Mouse (Mus musculus) adipocyte (in vitro differentiated cells): Measurements from ENCODE around the gene Nsg2.

Experiments used
- DNase-seq: peaks from one replicate; pipeline ENCODE4 v3.0.0-alpha.2; 2016; ENCODE audit warnings: low spot score

The Nsg2 gene

GRCm38 (mm10) chr11:32083462-32083861 is 83.2 kb downstream of the Nsg2 start:
- no peak for DNase-seq

DNA sequence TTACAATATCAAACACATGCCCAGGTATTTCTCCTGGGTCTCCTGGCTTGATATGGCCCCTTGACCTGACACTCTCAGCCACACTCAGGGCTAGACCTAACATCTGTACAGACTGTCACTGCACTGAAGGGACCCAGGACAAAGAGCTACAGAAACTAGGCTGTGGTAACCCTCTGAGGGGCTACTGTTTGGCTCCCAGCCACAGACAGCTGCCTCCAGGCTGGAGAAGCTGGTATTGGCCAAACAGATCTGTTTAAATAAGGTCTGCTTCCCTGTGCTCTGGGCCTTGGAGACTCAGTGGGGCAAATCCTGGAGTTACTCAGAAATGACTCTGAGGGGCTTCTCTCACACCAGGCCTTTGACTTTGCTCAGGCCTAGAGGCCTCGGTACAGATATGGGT is 86.3 kb downstream of the Nsg2 start:
- DNase-seq: no peak

DNA sequence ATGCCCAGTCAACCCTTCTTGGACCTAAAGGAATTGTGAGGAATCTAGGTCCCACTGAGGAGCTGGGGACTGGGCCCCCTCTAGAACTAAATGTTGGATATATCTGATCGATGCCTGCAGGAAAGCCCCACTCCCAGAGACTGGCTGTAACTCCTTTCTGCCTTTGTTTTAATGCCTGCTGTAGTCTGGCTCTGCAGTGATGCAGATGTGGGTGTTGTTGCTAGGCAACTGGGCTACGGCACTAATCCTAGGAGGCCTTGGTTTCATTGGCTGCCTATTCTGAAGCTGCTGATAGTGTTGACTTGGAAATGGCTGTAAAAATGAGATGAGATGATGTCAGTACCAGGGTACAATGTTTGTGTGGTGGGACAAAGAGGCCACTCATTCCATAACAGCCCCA is 87.1 kb downstream of the Nsg2 start:
- DNase-seq: no peak

GRCm38 (mm10) chr11:32087779-32088442 is 87.6 kb downstream of the Nsg2 start:
- DNase-seq: no peak

GRCm38 (mm10) chr11:32095793-32096192 is 95.5 kb downstream of the Nsg2 start:
- no peak for DNase-seq

DNA sequence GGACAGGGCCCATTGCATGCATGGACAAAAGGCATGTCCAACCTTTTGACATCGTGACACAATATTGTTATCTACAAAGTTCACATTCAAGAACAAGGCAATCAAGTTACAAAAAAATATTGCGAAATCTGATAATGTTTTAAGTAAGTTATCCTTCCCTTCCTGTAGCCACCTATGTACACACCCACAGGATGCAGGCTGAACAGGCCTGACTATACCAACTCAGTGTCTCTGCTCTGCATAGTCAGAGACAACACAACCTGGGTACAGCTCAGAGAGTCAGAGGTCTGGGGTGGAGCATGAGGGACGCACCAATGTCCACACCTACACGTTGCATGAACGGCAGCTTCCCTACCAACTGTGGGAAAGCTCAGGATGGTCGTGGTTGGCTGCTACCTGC is 96.1 kb downstream of the Nsg2 start:
- no peak for DNase-seq

DNA sequence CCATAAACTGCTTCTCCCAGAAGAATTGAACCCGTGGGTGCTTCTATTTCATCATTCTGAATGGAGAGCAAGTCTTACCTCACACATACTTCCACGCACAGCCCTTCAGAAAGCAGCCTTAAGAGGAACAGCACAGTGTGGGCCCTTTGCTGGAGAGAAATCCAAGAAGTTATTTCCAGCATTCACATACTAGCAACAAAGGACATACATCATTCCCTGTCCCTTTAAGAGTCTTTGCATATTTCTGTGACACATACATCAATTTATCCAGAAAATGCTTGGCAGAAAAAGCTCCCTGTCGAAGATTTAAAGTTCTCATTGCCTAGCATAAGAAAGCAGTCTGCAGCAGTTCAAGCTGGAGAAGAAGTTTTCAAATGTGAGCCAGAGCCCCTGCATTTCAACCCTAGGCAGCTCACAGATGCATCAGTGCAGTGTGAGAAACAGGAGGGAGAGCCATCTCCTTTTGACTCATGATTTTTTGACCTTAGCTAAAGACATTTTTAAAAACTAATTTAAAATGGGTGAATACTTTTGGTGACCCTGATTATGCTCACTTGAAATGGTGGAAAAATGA is 100.9 kb downstream of the Nsg2 start:
- DNase-seq: no peak

GRCm38 (mm10) chr11:32102976-32103375 is 102.7 kb downstream of the Nsg2 start:
- no peak for DNase-seq

DNA sequence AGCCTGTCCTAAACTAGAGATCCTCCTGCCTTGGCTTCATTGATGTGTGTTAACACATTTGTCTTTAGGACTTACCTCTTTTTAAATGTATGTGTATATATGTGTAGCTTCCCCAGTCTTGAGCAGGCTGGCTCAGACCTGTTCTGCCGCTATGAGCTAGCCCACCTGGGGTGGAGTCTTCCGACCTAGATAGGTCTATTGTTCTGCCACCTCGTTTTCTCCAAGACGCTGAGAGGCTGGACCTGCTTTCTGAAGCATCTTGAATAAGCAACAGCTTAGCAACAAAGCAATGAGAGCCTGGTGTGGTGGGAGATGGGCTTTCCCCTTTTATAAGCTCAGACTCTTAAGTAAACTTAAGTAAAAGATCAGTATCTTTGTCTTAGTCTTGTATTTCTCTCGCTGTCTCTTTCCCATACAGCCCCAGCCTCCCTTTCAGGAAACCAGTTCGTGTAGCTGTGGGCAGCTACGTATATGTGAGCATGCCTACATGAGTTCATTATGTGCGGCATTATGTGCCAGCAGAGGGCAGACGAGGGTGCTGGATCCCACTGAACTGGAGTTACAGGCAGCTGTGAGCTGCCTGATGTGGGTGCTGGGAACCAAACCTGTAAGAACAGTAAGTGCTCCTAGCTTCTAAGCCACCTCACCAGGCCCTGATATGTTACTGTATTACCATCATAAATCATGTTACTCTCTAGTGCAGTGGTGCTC is 104.3 kb downstream of the Nsg2 start:
- no peak for DNase-seq

DNA sequence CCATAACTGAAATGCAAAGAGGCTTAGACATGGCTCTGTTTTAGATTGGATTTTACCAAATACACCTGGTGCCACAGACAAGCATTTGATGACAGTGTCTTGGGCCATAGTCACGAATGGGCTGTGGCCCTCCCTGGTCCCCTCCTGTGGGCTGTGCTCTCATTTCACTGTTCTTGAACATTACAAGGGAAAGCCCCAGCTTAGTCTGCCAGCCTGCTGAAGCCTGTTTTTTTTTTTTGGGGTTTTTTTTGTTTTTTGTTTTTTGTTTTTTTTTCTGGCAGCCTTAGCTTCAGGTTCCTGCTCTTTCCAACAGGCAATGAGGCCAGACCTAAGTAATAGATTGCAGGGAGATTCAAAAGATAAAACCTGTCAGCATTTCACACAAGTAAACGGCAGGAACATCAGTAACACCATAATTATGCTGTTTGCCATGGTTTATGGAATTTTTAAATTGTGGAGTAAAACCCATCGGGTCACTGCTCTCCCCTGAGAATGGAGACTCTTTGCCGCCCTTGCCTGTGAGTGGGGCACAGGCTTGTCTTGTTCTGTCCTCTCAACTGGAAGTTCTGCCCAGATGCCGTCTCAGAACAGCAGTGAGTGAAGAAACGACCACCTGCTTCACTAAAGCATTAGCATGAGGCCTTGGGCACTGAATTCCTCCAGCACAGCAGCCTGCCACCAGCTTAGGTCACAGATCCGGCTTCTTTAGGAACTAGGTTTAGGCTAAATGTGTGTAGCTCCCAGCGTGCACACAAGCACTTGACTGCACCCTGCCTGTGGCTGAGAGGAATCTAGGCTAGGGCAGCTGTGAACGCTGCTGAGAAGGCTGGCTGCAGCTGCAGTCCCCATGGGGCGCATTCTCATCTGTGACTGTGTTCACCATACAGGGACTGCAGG is 105.7 kb downstream of the Nsg2 start:
- DNase-seq: no peak

DNA sequence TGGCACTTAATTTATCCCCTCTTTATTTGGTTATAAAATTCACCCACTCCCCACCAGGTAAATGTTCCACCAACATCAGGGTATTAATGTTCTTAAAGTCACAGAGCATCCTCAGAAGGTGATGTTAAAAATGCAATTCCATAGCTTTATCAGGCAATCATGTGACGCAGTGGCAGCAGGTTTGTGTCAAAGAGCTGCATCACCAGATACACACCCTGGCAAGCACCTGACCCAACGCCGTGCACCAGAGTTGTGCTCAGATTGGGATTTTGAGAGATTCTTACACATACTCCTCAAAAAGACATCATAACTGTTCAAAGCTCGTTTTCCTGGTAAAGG is 106.4 kb downstream of the Nsg2 start:
- DNase-seq: no peak

DNA sequence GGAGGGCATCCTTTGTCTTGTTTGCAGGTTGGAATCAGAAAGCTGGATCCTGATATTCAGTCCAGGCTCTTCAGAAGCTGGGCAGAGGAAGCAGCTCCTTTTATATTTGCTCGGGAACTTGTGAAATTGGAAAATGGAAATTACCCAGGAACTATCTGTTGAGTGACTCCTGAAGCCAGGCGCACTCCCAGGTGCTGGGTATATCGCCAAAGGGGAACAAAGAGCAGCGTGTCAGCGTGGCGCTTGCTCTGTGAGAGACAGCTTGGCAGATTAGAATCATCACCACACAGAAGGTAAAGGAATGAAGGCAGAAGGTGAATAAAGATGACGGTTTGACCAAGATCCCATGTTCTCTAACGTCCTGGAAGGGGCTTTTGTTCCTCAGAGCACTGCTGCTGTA is 108.2 kb downstream of the Nsg2 start:
- no peak for DNase-seq
